ENCODE assay signal across 23 mouse cellular contexts in the genomic region with DNA sequence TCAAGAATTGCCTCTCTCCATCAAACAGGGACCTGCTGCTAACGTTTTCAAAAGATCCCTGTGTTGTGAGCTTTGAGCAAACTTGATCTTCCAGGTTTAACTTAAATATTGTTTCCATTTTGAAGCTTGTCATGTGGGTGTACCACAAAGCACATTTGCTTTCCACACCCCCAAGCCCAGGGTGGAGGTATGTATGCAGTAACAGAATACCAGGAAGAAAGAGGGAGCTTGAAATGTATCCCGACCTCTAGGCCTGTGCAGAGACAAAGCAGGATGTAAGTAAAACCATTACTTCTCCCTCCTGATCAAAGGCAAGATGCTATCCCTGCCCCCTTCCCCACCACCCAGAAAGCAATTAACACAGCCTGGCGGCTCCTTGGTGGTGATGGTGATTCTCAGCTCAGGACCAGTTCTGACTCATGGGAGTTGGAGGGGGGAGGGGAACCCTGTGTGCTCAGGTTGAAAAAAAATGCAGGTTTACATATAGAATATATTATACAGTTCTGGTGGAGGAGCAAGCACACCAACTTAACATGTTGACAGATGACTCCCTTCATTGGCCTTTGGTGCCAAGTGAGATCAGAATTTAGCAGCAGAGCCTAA.
DNase-seq lines count a peak whose midpoint lies in the region; ATAC-seq and TF ChIP-seq lines count a peak whose summit lies in the region.
"Had no signal": no experiment of that assay in that cellular context is flagged by ENCODE, and none has a peak within 500 bp of the region (broad histone marks: within the 10 kb centered on the region; RNA-seq: fewer than 3 reads in every experiment).

No protein-coding gene starts in this region.

- H3K36me3 ChIP-seq in kidney, embryonic 16.5 days (ENCODE audit: insufficient read depth, low read length): no peaks in the 10 kb centered on the region
- no peaks in the 10 kb centered on the region for H3K36me3 ChIP-seq in embryonic facial prominence, embryonic 12.5 days
- H3K36me3 ChIP-seq in stomach, embryonic 16.5 days (ENCODE audit: control insufficient read depth, insufficient read depth, low read length): no peaks in the 10 kb centered on the region
- no peaks in the 10 kb centered on the region for H3K36me3 ChIP-seq in hindbrain, postnatal 0 days (ENCODE audit: insufficient read depth, low read length)
- no peaks in the 10 kb centered on the region for H3K36me3 ChIP-seq in midbrain, embryonic 15.5 days (replicated peaks)
- H3K36me3 ChIP-seq: forebrain, embryonic 12.5 days; heart, embryonic 10.5 days; hindbrain, embryonic 10.5 days; liver, embryonic 15.5 days; lung, embryonic 15.5 days; midbrain, embryonic 13.5 days had no signal

- TF ChIP-seq CTCF in hindbrain, postnatal 0 days (IDR thresholded peaks at IDR 0.05; ENCODE audit: low read depth): no peak

- H3K4me1 ChIP-seq in kidney, embryonic 16.5 days (ENCODE audit: insufficient read depth, low read length): 0 out of 2 replicates have a peak, but pooled peaks cover 6% of the 10 kb centered on the region
- H3K4me1 ChIP-seq in embryonic facial prominence, embryonic 12.5 days: peaks cover 33% of the 10 kb centered on the region
- 0 out of 2 replicates have a peak, but pooled peaks cover 3% of the 10 kb centered on the region for H3K4me1 ChIP-seq in stomach, embryonic 16.5 days (ENCODE audit: control insufficient read depth, insufficient read depth, low read length)
- no peaks in the 10 kb centered on the region; the same call in 1 of the 2 replicates for H3K4me1 ChIP-seq in hindbrain, postnatal 0 days (ENCODE audit: insufficient read depth, low read length)
- no peaks in the 10 kb centered on the region for H3K4me1 ChIP-seq in midbrain, embryonic 15.5 days
- H3K4me1 ChIP-seq: liver, embryonic 15.5 days; lung, embryonic 15.5 days; megakaryocyte, embryonic 14.5 days had no signal

- no peaks in the 10 kb centered on the region for H3K9me3 ChIP-seq in kidney, embryonic 16.5 days (ENCODE audit: low read length)
- no peaks in the 10 kb centered on the region for H3K9me3 ChIP-seq in embryonic facial prominence, embryonic 12.5 days
- no peaks in the 10 kb centered on the region for H3K9me3 ChIP-seq in stomach, embryonic 16.5 days (replicated peaks; ENCODE audit: control insufficient read depth, low read length)
- no peaks in the 10 kb centered on the region for H3K9me3 ChIP-seq in hindbrain, postnatal 0 days (ENCODE audit: low read length)
- H3K9me3 ChIP-seq in midbrain, embryonic 15.5 days: no peaks in the 10 kb centered on the region
- H3K9me3 ChIP-seq: forebrain, embryonic 12.5 days; heart, embryonic 10.5 days; hindbrain, embryonic 10.5 days; liver, embryonic 15.5 days; lung, embryonic 15.5 days; midbrain, embryonic 13.5 days had no signal

- no peak overlapping the region for H3K27ac ChIP-seq in kidney, embryonic 16.5 days (ENCODE audit: low read length)
- H3K27ac ChIP-seq in embryonic facial prominence, embryonic 12.5 days: peak overlapping the region; percentile 65
- no peak overlapping the region for H3K27ac ChIP-seq in stomach, embryonic 16.5 days (ENCODE audit: low read length)
- no peak overlapping the region for H3K27ac ChIP-seq in hindbrain, postnatal 0 days
- no peak overlapping the region for H3K27ac ChIP-seq in midbrain, embryonic 15.5 days
- H3K27ac ChIP-seq: forebrain, embryonic 12.5 days; heart, embryonic 10.5 days; hindbrain, embryonic 10.5 days; liver, embryonic 15.5 days; lung, embryonic 15.5 days; midbrain, embryonic 13.5 days had no signal

- no peak overlapping the region for H3K9ac ChIP-seq in kidney, embryonic 16.5 days (replicated peaks; ENCODE audit: low read length)
- H3K9ac ChIP-seq in embryonic facial prominence, embryonic 12.5 days: no peak overlapping the region
- no peak overlapping the region for H3K9ac ChIP-seq in stomach, embryonic 16.5 days (ENCODE audit: low read length)
- H3K9ac ChIP-seq in hindbrain, postnatal 0 days (replicated peaks; ENCODE audit: low read length): no peak overlapping the region
- H3K9ac ChIP-seq in midbrain, embryonic 15.5 days: no peak overlapping the region
- H3K9ac ChIP-seq: forebrain, embryonic 12.5 days; liver, embryonic 15.5 days; lung, embryonic 15.5 days; midbrain, embryonic 13.5 days had no signal

- no peak overlapping the region for H3K4me3 ChIP-seq in kidney, embryonic 16.5 days (ENCODE audit: low read length)
- H3K4me3 ChIP-seq in embryonic facial prominence, embryonic 12.5 days: no peak overlapping the region
- H3K4me3 ChIP-seq in stomach, embryonic 16.5 days (replicated peaks; ENCODE audit: low read length): no peak overlapping the region
- H3K4me3 ChIP-seq in hindbrain, postnatal 0 days (ENCODE audit: low read length): no peak overlapping the region
- no peak overlapping the region for H3K4me3 ChIP-seq in midbrain, embryonic 15.5 days
- H3K4me3 ChIP-seq: forebrain, embryonic 12.5 days; heart, embryonic 10.5 days; hindbrain, embryonic 10.5 days; liver, embryonic 15.5 days; lung, embryonic 15.5 days; megakaryocyte, embryonic 14.5 days; midbrain, embryonic 13.5 days had no signal

- WGBS in kidney, embryonic 16.5 days: 25% methylated on average over 3 of the region's 3 CpGs
- 13% methylated on average over 3 of the region's 3 CpGs for WGBS in embryonic facial prominence, embryonic 12.5 days
- 36% methylated on average over 3 of the region's 3 CpGs for WGBS in stomach, embryonic 16.5 days
- WGBS in hindbrain, postnatal 0 days: 58% methylated on average over 3 of the region's 3 CpGs
- WGBS in midbrain, embryonic 15.5 days: 37% methylated on average over 3 of the region's 3 CpGs

- no peak for DNase-seq in kidney, postnatal 10 days
- DNase-seq in embryo, embryonic 11 days: peak; percentile 26
- no peak for DNase-seq in hindbrain, postnatal 0 days (ENCODE audit: low spot score)
- DNase-seq: adrenal gland, postnatal 10 days; cerebellum, adult 9-10 months; kidney, postnatal 4 days; layer of hippocampus, adult 9-11 months; liver; lung, postnatal 36 days; right cerebral cortex, postnatal 25 days; thymus, adult 2 months had no signal

- H3K27me3 ChIP-seq in kidney, embryonic 16.5 days (ENCODE audit: insufficient read depth, low read length): no peaks in the 10 kb centered on the region
- no peaks in the 10 kb centered on the region for H3K27me3 ChIP-seq in embryonic facial prominence, embryonic 12.5 days
- H3K27me3 ChIP-seq in stomach, embryonic 16.5 days (ENCODE audit: control insufficient read depth, insufficient read depth, low read length): no peaks in the 10 kb centered on the region
- no peaks in the 10 kb centered on the region for H3K27me3 ChIP-seq in hindbrain, postnatal 0 days (ENCODE audit: insufficient read depth, low read length)
- peaks cover 3% of the 10 kb centered on the region; the same call in 1 of the 2 replicates for H3K27me3 ChIP-seq in midbrain, embryonic 15.5 days (replicated peaks)
- H3K27me3 ChIP-seq: forebrain, embryonic 12.5 days; liver, embryonic 15.5 days; lung, embryonic 15.5 days; megakaryocyte, embryonic 14.5 days had no signal

- H3K4me2 ChIP-seq in kidney, embryonic 16.5 days (replicated peaks; ENCODE audit: low read depth, low read length): no peak overlapping the region
- no peak overlapping the region for H3K4me2 ChIP-seq in embryonic facial prominence, embryonic 12.5 days (replicated peaks)
- H3K4me2 ChIP-seq in stomach, embryonic 16.5 days (ENCODE audit: low read depth, low read length): no peak overlapping the region
- no peak overlapping the region for H3K4me2 ChIP-seq in hindbrain, postnatal 0 days (ENCODE audit: low read depth, low read length)
- no peak overlapping the region for H3K4me2 ChIP-seq in midbrain, embryonic 15.5 days
- H3K4me2 ChIP-seq: forebrain, embryonic 12.5 days; liver, embryonic 15.5 days; lung, embryonic 15.5 days; midbrain, embryonic 13.5 days had no signal

- ATAC-seq in kidney, embryonic 16.5 days (ENCODE audit: low FRiP score, low TSS enrichment): 0 out of 2 replicates have a peak, but pooled peaks have one; percentile 46
- peak; percentile 69; the same call in 1 of the 2 replicates for ATAC-seq in embryonic facial prominence, embryonic 12.5 days (ENCODE audit: insufficient number of reproducible peaks, insufficient read depth, low FRiP score, low TSS enrichment)
- peak; percentile 44; the same call in 1 of the 2 replicates for ATAC-seq in stomach, embryonic 16.5 days (ENCODE audit: insufficient read depth, low FRiP score)
- no peak for ATAC-seq in hindbrain, postnatal 0 days
- ATAC-seq in midbrain, embryonic 15.5 days (replicated peaks): no peak
- ATAC-seq: activated CD4-positive, CD25-positive, alpha-beta regulatory T cell, adult 4 months; midbrain, embryonic 13.5 days had no signal

Comparison
In these comparisons a context has a peak if more than half of its experiments do, and no peak if none do; other contexts are left out.
1. ATAC-seq: peak in kidney, embryonic 16.5 days (single experiment), embryonic facial prominence, embryonic 12.5 days (single experiment) and stomach, embryonic 16.5 days (single experiment); none in hindbrain, postnatal 0 days (single experiment) and midbrain, embryonic 15.5 days (single experiment).